Mouse (Mus musculus): ENCODE results near the gene Ms4a14. TPM values are rescaled to one million over a fixed set of nuclear protein-coding genes. Genes with fewer than 3 reads are reported as not detected.

The Ms4a14 gene
- polyA plus RNA-seq, 1 experiment from 2014 or later: 0.08 TPM

Other genes with a start within 250 kb of the Ms4a14 start
- gene Ms4a8a, start 233.4 kb downstream of the Ms4a14 start, polyA plus RNA-seq (2015; fragmentation: Nextera tagmentation; extraction: Ambion mirVana): not detected in 2 replicates
- not detected in 2 replicates for gene 1700017D01Rik, start 183.6 kb downstream of the Ms4a14 start, polyA plus RNA-seq (2015; fragmentation: Nextera tagmentation; extraction: Ambion mirVana)
- not detected in 2 replicates for gene 1700025F22Rik, start 149.1 kb downstream of the Ms4a14 start, polyA plus RNA-seq (2015; fragmentation: Nextera tagmentation; extraction: Ambion mirVana)
- not detected in 2 replicates for gene Ms4a13, start 117.7 kb downstream of the Ms4a14 start, polyA plus RNA-seq (2015; fragmentation: Nextera tagmentation; extraction: Ambion mirVana)
- gene Ms4a12, start 82.0 kb downstream of the Ms4a14 start, polyA plus RNA-seq (2015; fragmentation: Nextera tagmentation; extraction: Ambion mirVana): not detected in 2 replicates
- not detected in 2 replicates for gene Ms4a1, start 48.2 kb downstream of the Ms4a14 start, polyA plus RNA-seq (2015; fragmentation: Nextera tagmentation; extraction: Ambion mirVana)
- not detected in 2 replicates for gene Ms4a5, start 30.6 kb downstream of the Ms4a14 start, polyA plus RNA-seq (2015; fragmentation: Nextera tagmentation; extraction: Ambion mirVana)
- 3.2 and 3.8 TPM in 2 replicates for gene Ms4a7, start 21.7 kb upstream of the Ms4a14 start, polyA plus RNA-seq (2015; fragmentation: Nextera tagmentation; extraction: Ambion mirVana)
- 2.1 and 2.6 TPM in 2 replicates for gene Ms4a4a, start 61.1 kb upstream of the Ms4a14 start, polyA plus RNA-seq (2015; fragmentation: Nextera tagmentation; extraction: Ambion mirVana)
- gene Ms4a4c, start 90.3 kb upstream of the Ms4a14 start, polyA plus RNA-seq (2015; fragmentation: Nextera tagmentation; extraction: Ambion mirVana): 0.14 and 0.44 TPM in 2 replicates
- not detected in 2 replicates for gene Ms4a4b, start 129.1 kb upstream of the Ms4a14 start, polyA plus RNA-seq (2015; fragmentation: Nextera tagmentation; extraction: Ambion mirVana)
- 2.6 and 3.7 TPM in 2 replicates for gene Ms4a6c, start 154.9 kb upstream of the Ms4a14 start, polyA plus RNA-seq (2015; fragmentation: Nextera tagmentation; extraction: Ambion mirVana)
- not detected in 2 replicates for gene Gm8369, start 171.5 kb upstream of the Ms4a14 start, polyA plus RNA-seq (2015; fragmentation: Nextera tagmentation; extraction: Ambion mirVana)
- gene Ms4a6b, start 202.1 kb upstream of the Ms4a14 start, polyA plus RNA-seq (2015; fragmentation: Nextera tagmentation; extraction: Ambion mirVana): 2.2 and 3.6 TPM in 2 replicates
- gene Ms4a4d, start 222.3 kb upstream of the Ms4a14 start, polyA plus RNA-seq (2015; fragmentation: Nextera tagmentation; extraction: Ambion mirVana): not detected in 2 replicates